In genomic region chr2:26484169-26484568, GRCm38 (mm10) we compare ENCODE assay signal across 12 mouse cellular contexts. TPM values are rescaled to one million over a fixed set of nuclear protein-coding genes. Genes with fewer than 3 reads are reported as not detected.
DNase-seq lines count a peak whose midpoint lies in the region; ATAC-seq and TF ChIP-seq lines count a peak whose summit lies in the region.
"Had no signal": no experiment of that assay in that cellular context is flagged by ENCODE, and none has a peak within 500 bp of the region (broad histone marks: within the 10 kb centered on the region; RNA-seq: fewer than 3 reads in every experiment).

No protein-coding gene starts in this region.

- H3K27ac ChIP-seq in layer of hippocampus, adult 2 months = peak overlapping the region; percentile 86
- peak overlapping the region; percentile 98 for H3K27ac ChIP-seq in bone marrow macrophage, adult 2 months (ENCODE audit: insufficient read depth, low read depth, low read length)
- peak overlapping the region; percentile 98 for H3K27ac ChIP-seq in forebrain, embryonic 14.5 days (ENCODE audit: low read depth, low read length)
- peak overlapping the region; percentile 89 for H3K27ac ChIP-seq in macrophage

- WGBS in forebrain, embryonic 14.5 days = 79% methylated on average over 10 of the region's 10 CpGs
- WGBS in macrophage (ENCODE audit: missing documents) = 95% methylated on average over 10 of the region's 10 CpGs

- no peak for TF ChIP-seq POLR2A in bone marrow macrophage, adult 2 months (IDR thresholded peaks at IDR 0.05; ENCODE audit: borderline replicate concordance, low read depth, low read length)

- peaks cover 57% of the 10 kb centered on the region for H3K36me3 ChIP-seq in forebrain, embryonic 14.5 days (ENCODE audit: control insufficient read depth, insufficient read depth, low read length)
- peaks cover 24% of the 10 kb centered on the region for H3K36me3 ChIP-seq in macrophage (ENCODE audit: inconsistent target)

- peaks cover 61% of the 10 kb centered on the region for H3K79me2 ChIP-seq in macrophage (ENCODE audit: inconsistent target)

- H3K9me3 ChIP-seq in forebrain, embryonic 14.5 days (replicated peaks; ENCODE audit: control insufficient read depth, low read length) = no peaks in the 10 kb centered on the region

- TF ChIP-seq CTCF in layer of hippocampus, adult 2 months (conservative IDR thresholded peaks at IDR 0.05) = no peak
- TF ChIP-seq CTCF in bone marrow macrophage, adult 2 months (IDR thresholded peaks at IDR 0.05; ENCODE audit: low read depth, low read length) = no peak

- no peak overlapping the region for H3K4me3 ChIP-seq in layer of hippocampus, adult 2 months
- H3K4me3 ChIP-seq in bone marrow macrophage, adult 2 months (ENCODE audit: insufficient read depth, low read length) = no peak overlapping the region
- H3K4me3 ChIP-seq in forebrain, embryonic 14.5 days (ENCODE audit: low read depth, low read length) = no peak overlapping the region
- no peak overlapping the region for H3K4me3 ChIP-seq in macrophage (ENCODE audit: inconsistent target)

- no peak overlapping the region; the same call in 1 of the 2 replicates for H3K9ac ChIP-seq in forebrain, embryonic 14.5 days (ENCODE audit: low read length)

- H3K27me3 ChIP-seq in forebrain, embryonic 14.5 days (replicated peaks; ENCODE audit: control insufficient read depth, insufficient read depth, low read length) = no peaks in the 10 kb centered on the region

- H3K4me1 ChIP-seq in bone marrow macrophage, adult 2 months (ENCODE audit: control insufficient read depth, insufficient read depth, low read length) = peaks cover 58% of the 10 kb centered on the region
- H3K4me1 ChIP-seq in forebrain, embryonic 14.5 days (ENCODE audit: control insufficient read depth, insufficient read depth, low read length) = peaks cover 59% of the 10 kb centered on the region

- no peak for DNase-seq in layer of hippocampus, adult 2 months (ENCODE audit: low spot score in 2 of 2)
- no peak for DNase-seq in layer of hippocampus, postnatal 10 days (ENCODE audit: low spot score in 2 of 2)
- no peak for DNase-seq in forebrain, embryonic 14.5 days (ENCODE audit: low spot score)
- no peak for DNase-seq in layer of hippocampus, postnatal 36 days
- DNase-seq: adrenal gland, adult 2 months; cerebellum, adult 8-10 months; kidney, postnatal 36 days; right cerebral cortex, postnatal 4 days; thymus, postnatal 36 days had no signal

- no peak for ATAC-seq in forebrain, embryonic 14.5 days
- ATAC-seq in granulocyte monocyte progenitor cell, adult 5-6 weeks (replicated peaks; ENCODE audit: poor library complexity, severe bottlenecking) = no peak

- peak overlapping the region; percentile 45; the same call in 1 of the 2 replicates for H3K4me2 ChIP-seq in forebrain, embryonic 14.5 days (ENCODE audit: low read length)

RNA-seq across cellular contexts. Expression of gene Notch1, which starts 32.3 kb away (rescaled TPM):
- 10 to 100 TPM; 32.7 to 35.7 TPM for total RNA-seq in layer of hippocampus, adult 2 months (2021)
- 10 to 100 TPM; 43.9 to 46.7 TPM for total RNA-seq in layer of hippocampus, postnatal 10 days (2021)
- 27.6 and 36.4 TPM in 2 replicates for polyA plus RNA-seq in bone marrow macrophage, adult 2 months (2012; ENCODE audit: insufficient read depth, insufficient read length, missing spikeins)
- polyA plus RNA-seq in forebrain, embryonic 14.5 days (2014; fragmentation: Nextera tagmentation; extraction: Ambion mirVana) = 30.3 and 32.3 TPM in 2 replicates
- 100 to 1,000 TPM in 11 of 26 experiments, 10 to 100 TPM in 15; 44.2 to 406 (median 95.6) TPM for total RNA-seq in macrophage (2018; cell fraction: chromatin; rRNA removed)
- total RNA-seq in macrophage (2018; cell fraction: cytosol; rRNA removed) = 10 to 100 TPM in 25 of 26 experiments, 1 to 10 TPM in 1; 7.8 to 71.2 (median 19.0) TPM
- total RNA-seq in macrophage (2018; cell fraction: nucleus; rRNA removed) = 100 to 1,000 TPM in 4 of 26 experiments, 10 to 100 TPM in 22; 40.8 to 409 (median 59.9) TPM
- polyA plus RNA-seq in macrophage (2018) = 7.4 to 12.5 TPM (median 11.5 TPM) in 3 replicates
- 19.2 and 22.6 TPM in 2 replicates for total RNA-seq in granulocyte monocyte progenitor cell, adult 5-6 weeks (2014; fragmentation: Nextera tagmentation)
- 8.1 and 8.5 TPM in 2 replicates for total RNA-seq in granulocyte monocyte progenitor cell, adult 5-6 weeks (2017)
- total RNA-seq in layer of hippocampus, postnatal 36 days (2021) = 10 to 100 TPM; 30.4 to 31.4 TPM

RNA-seq across cellular contexts. Expression of gene Sec16a, which starts 39.2 kb away (rescaled TPM):
- total RNA-seq in layer of hippocampus, adult 2 months (2021) = 10 to 100 TPM; 49.3 to 51.3 TPM
- 10 to 100 TPM; 43.9 to 46.1 TPM for total RNA-seq in layer of hippocampus, postnatal 10 days (2021)
- 26.4 and 41.7 TPM in 2 replicates for polyA plus RNA-seq in bone marrow macrophage, adult 2 months (2012; ENCODE audit: insufficient read depth, insufficient read length, missing spikeins)
- 23.4 and 24.6 TPM in 2 replicates for polyA plus RNA-seq in forebrain, embryonic 14.5 days (2014; fragmentation: Nextera tagmentation; extraction: Ambion mirVana)
- 100 to 1,000 TPM in 17 of 26 experiments, 10 to 100 TPM in 9; 55.6 to 143 (median 105) TPM for total RNA-seq in macrophage (2018; cell fraction: chromatin; rRNA removed)
- total RNA-seq in macrophage (2018; cell fraction: cytosol; rRNA removed) = 10 to 100 TPM; 35.0 to 58.5 (median 50.0) TPM
- 10 to 100 TPM; 44.2 to 98.8 (median 78.8) TPM for total RNA-seq in macrophage (2018; cell fraction: nucleus; rRNA removed)
- 37.5 to 46.9 TPM (median 42.2 TPM) in 3 replicates for polyA plus RNA-seq in macrophage (2018)
- 42.3 and 47.0 TPM in 2 replicates for total RNA-seq in granulocyte monocyte progenitor cell, adult 5-6 weeks (2014; fragmentation: Nextera tagmentation)
- 29.8 and 32.5 TPM in 2 replicates for total RNA-seq in granulocyte monocyte progenitor cell, adult 5-6 weeks (2017)
- total RNA-seq in layer of hippocampus, postnatal 36 days (2021) = 10 to 100 TPM; 52.9 to 57.5 TPM
